Mouse (Mus musculus): Measurements from ENCODE around the gene Serpinb2. TPM values are rescaled to one million over a fixed set of nuclear protein-coding genes. Genes with fewer than 3 reads are reported as not detected.

Serpinb2 gene
- polyA plus RNA-seq (2014; fragmentation: Nextera tagmentation; extraction: Ambion mirVana) = 0.18 and 0.47 TPM in 2 replicates

- Histone ChIP-seq H3K4me3 (ENCODE audit: low read depth, low read length) (no peak within 1 kb of the TSS), H3K9ac (replicated peaks; ENCODE audit: low read length) (no peak within 1 kb of the TSS), H3K4me2 (ENCODE audit: low read depth, low read length) (no peak within 1 kb of the TSS), H3K27me3 (ENCODE audit: control insufficient read depth, insufficient read depth, low read length) (no peaks in the 10 kb centered on the region), H3K36me3 (replicated peaks; ENCODE audit: control insufficient read depth, insufficient read depth, low read depth, low read length) (no peaks in the 10 kb centered on the region), H3K4me1 (ENCODE audit: control insufficient read depth, insufficient read depth, low read length) (no peaks in the 10 kb centered on the region), H3K9me3 (replicated peaks; ENCODE audit: control insufficient read depth, low read length) (no peaks in the 10 kb centered on the region), H3K27ac (replicated peaks; ENCODE audit: low read depth, low read length) (no peak within 1 kb of the TSS)
- WGBS = 65% methylated on average over 5 of the region's 5 CpGs
- ATAC-seq (replicated peaks; ENCODE audit: insufficient number of reproducible peaks, low FRiP score, low TSS enrichment, low read depth) (no peak), DNase-seq (ENCODE audit: low spot score) (no peak)
Measured at GRCm38 (mm10) chr1:107511252-107511651, at the start of gene Serpinb2. TSS of gene Serpinb2 (plus strand) at chr1:107511423.

GRCm38 (mm10) chr1:107479909-107480308, 31.3 kb upstream of the Serpinb2 start:
- H3K36me3 ChIP-seq (replicated peaks; ENCODE audit: control insufficient read depth, insufficient read depth, low read depth, low read length) = no peaks in the 10 kb centered on the region
- no peak overlapping the region for H3K4me2 ChIP-seq (ENCODE audit: low read depth, low read length)
- ATAC-seq (replicated peaks; ENCODE audit: insufficient number of reproducible peaks, low FRiP score, low TSS enrichment, low read depth) (no peak), DNase-seq (ENCODE audit: low spot score) (no peak)
- H3K4me1 ChIP-seq (ENCODE audit: control insufficient read depth, insufficient read depth, low read length) = no peaks in the 10 kb centered on the region
- no peaks in the 10 kb centered on the region for H3K27me3 ChIP-seq (ENCODE audit: control insufficient read depth, insufficient read depth, low read length)
- no peaks in the 10 kb centered on the region for H3K9me3 ChIP-seq (replicated peaks; ENCODE audit: control insufficient read depth, low read length)
- H3K27ac ChIP-seq (replicated peaks; ENCODE audit: low read depth, low read length) = no peak overlapping the region
- H3K9ac ChIP-seq (replicated peaks; ENCODE audit: low read length) = no peak overlapping the region
- H3K4me3 ChIP-seq (ENCODE audit: low read depth, low read length) = no peak overlapping the region

DNA sequence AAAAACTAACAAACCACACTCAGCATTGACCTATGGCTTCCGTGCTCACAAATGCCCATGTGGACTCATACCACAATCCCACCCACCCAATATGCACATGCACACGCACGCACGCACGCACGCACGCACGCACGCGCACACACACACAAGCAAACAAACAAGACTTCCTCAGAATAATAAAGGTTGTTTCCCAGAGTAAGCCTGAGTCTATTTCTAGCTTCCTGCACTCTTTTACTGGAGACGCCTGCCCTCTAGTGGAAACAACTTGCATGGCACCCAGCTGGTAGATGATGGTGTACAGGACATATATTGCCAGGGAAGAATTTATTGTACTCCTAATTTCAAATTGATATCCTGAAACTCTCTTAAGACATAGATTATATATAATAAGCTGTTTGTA, 29.8 kb upstream of the Serpinb2 start:
- ATAC-seq (replicated peaks; ENCODE audit: insufficient number of reproducible peaks, low FRiP score, low TSS enrichment, low read depth) (0 out of 2 replicates have a peak, but pooled peaks have one; percentile 67), DNase-seq (ENCODE audit: low spot score) (peak; percentile 87)
- Histone ChIP-seq H3K4me2 (ENCODE audit: low read depth, low read length) (peak overlapping the region; percentile 8; the same call in 1 of the 2 replicates), H3K27me3 (ENCODE audit: control insufficient read depth, insufficient read depth, low read length) (no peaks in the 10 kb centered on the region), H3K4me1 (ENCODE audit: control insufficient read depth, insufficient read depth, low read length) (no peaks in the 10 kb centered on the region), H3K27ac (replicated peaks; ENCODE audit: low read depth, low read length) (no peak overlapping the region), H3K36me3 (replicated peaks; ENCODE audit: control insufficient read depth, insufficient read depth, low read depth, low read length) (no peaks in the 10 kb centered on the region), H3K9me3 (replicated peaks; ENCODE audit: control insufficient read depth, low read length) (no peaks in the 10 kb centered on the region), H3K9ac (replicated peaks; ENCODE audit: low read length) (no peak overlapping the region), H3K4me3 (ENCODE audit: low read depth, low read length) (no peak overlapping the region)
- 19% methylated on average over 11 of the region's 11 CpGs for WGBS

GRCm38 (mm10) chr1:107489577-107489976, 21.6 kb upstream of the Serpinb2 start:
- H3K4me1 ChIP-seq (ENCODE audit: control insufficient read depth, insufficient read depth, low read length) = no peaks in the 10 kb centered on the region
- H3K4me2 ChIP-seq (ENCODE audit: low read depth, low read length) = no peak overlapping the region
- H3K27ac ChIP-seq (replicated peaks; ENCODE audit: low read depth, low read length) = no peak overlapping the region
- DNase-seq (ENCODE audit: low spot score) = peak; percentile 18
- H3K9me3 ChIP-seq (replicated peaks; ENCODE audit: control insufficient read depth, low read length) = no peaks in the 10 kb centered on the region
- no peaks in the 10 kb centered on the region for H3K36me3 ChIP-seq (replicated peaks; ENCODE audit: control insufficient read depth, insufficient read depth, low read depth, low read length)
- H3K27me3 ChIP-seq (ENCODE audit: control insufficient read depth, insufficient read depth, low read length) = no peaks in the 10 kb centered on the region
- ATAC-seq (replicated peaks; ENCODE audit: insufficient number of reproducible peaks, low FRiP score, low TSS enrichment, low read depth) = no peak
- WGBS = 47% methylated on average over 8 of the region's 8 CpGs
- H3K4me3 ChIP-seq (ENCODE audit: low read depth, low read length) = no peak overlapping the region
- no peak overlapping the region for H3K9ac ChIP-seq (replicated peaks; ENCODE audit: low read length)

GRCm38 (mm10) chr1:107496789-107497188, 14.4 kb upstream of the Serpinb2 start:
- no peak for ATAC-seq (replicated peaks; ENCODE audit: insufficient number of reproducible peaks, low FRiP score, low TSS enrichment, low read depth)
- Histone ChIP-seq H3K4me3 (ENCODE audit: low read depth, low read length) (no peak overlapping the region), H3K27me3 (ENCODE audit: control insufficient read depth, insufficient read depth, low read length) (no peaks in the 10 kb centered on the region), H3K4me1 (ENCODE audit: control insufficient read depth, insufficient read depth, low read length) (no peaks in the 10 kb centered on the region), H3K27ac (replicated peaks; ENCODE audit: low read depth, low read length) (no peak overlapping the region), H3K9ac (replicated peaks; ENCODE audit: low read length) (no peak overlapping the region), H3K9me3 (replicated peaks; ENCODE audit: control insufficient read depth, low read length) (no peaks in the 10 kb centered on the region), H3K36me3 (replicated peaks; ENCODE audit: control insufficient read depth, insufficient read depth, low read depth, low read length) (no peaks in the 10 kb centered on the region), H3K4me2 (ENCODE audit: low read depth, low read length) (no peak overlapping the region)
- no peak for DNase-seq (ENCODE audit: low spot score)
- 70% methylated on average over 2 of the region's 2 CpGs for WGBS

GRCm38 (mm10) chr1:107502025-107502424, 9.2 kb upstream of the Serpinb2 start:
- Histone ChIP-seq H3K9ac (replicated peaks; ENCODE audit: low read length) (no peak overlapping the region), H3K4me3 (ENCODE audit: low read depth, low read length) (no peak overlapping the region), H3K4me1 (ENCODE audit: control insufficient read depth, insufficient read depth, low read length) (no peaks in the 10 kb centered on the region), H3K36me3 (replicated peaks; ENCODE audit: control insufficient read depth, insufficient read depth, low read depth, low read length) (no peaks in the 10 kb centered on the region), H3K9me3 (replicated peaks; ENCODE audit: control insufficient read depth, low read length) (no peaks in the 10 kb centered on the region), H3K27ac (replicated peaks; ENCODE audit: low read depth, low read length) (no peak overlapping the region), H3K27me3 (ENCODE audit: control insufficient read depth, insufficient read depth, low read length) (no peaks in the 10 kb centered on the region), H3K4me2 (ENCODE audit: low read depth, low read length) (no peak overlapping the region)
- ATAC-seq (replicated peaks; ENCODE audit: insufficient number of reproducible peaks, low FRiP score, low TSS enrichment, low read depth) (no peak), DNase-seq (ENCODE audit: low spot score) (no peak)

GRCm38 (mm10) chr1:107503294-107503693, 7.9 kb upstream of the Serpinb2 start:
- H3K36me3 ChIP-seq (replicated peaks; ENCODE audit: control insufficient read depth, insufficient read depth, low read depth, low read length) = no peaks in the 10 kb centered on the region
- H3K9me3 ChIP-seq (replicated peaks; ENCODE audit: control insufficient read depth, low read length) = no peaks in the 10 kb centered on the region
- WGBS = 74% methylated on average over 3 of the region's 3 CpGs
- no peak for ATAC-seq (replicated peaks; ENCODE audit: insufficient number of reproducible peaks, low FRiP score, low TSS enrichment, low read depth)
- no peak for DNase-seq (ENCODE audit: low spot score)
- H3K4me1 ChIP-seq (ENCODE audit: control insufficient read depth, insufficient read depth, low read length) = no peaks in the 10 kb centered on the region
- H3K27ac ChIP-seq (replicated peaks; ENCODE audit: low read depth, low read length) = no peak overlapping the region
- H3K4me3 ChIP-seq (ENCODE audit: low read depth, low read length) = no peak overlapping the region
- H3K9ac ChIP-seq (replicated peaks; ENCODE audit: low read length) = no peak overlapping the region
- no peaks in the 10 kb centered on the region for H3K27me3 ChIP-seq (ENCODE audit: control insufficient read depth, insufficient read depth, low read length)
- H3K4me2 ChIP-seq (ENCODE audit: low read depth, low read length) = no peak overlapping the region

DNA sequence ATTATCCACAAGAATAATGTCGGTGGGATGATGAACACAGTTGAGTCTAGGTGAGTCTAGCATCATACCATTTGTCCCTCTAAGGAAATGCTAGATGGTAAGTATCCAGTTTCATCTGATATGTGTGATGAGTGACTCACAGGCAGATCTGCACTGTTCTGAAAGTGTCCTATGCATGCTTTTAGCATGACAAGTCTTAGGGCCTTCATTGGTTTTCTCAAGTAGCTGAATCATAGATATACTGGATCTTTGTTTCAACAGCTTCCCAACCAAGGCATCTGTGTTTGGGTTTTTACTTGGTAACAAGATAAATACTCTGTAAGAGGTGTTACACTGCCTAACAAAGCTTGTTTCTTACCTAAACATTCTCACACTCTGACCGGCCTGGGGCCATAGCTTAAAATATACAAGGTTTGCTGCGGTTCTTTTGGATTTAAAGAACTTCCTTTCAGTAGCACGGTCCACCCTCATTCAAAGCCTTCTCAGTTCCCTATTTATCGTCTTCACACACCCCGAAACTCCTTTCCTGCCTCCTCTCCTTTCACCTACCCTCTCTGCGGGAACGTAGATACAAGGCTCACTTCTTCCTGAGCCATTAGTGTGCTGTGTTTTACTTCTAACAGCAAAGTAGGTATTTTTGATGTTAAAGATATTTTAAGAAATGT, 5.2 kb upstream of the Serpinb2 start:
- no peak overlapping the region for H3K9ac ChIP-seq (replicated peaks; ENCODE audit: low read length)
- H3K4me2 ChIP-seq (ENCODE audit: low read depth, low read length) = no peak overlapping the region
- ATAC-seq (replicated peaks; ENCODE audit: insufficient number of reproducible peaks, low FRiP score, low TSS enrichment, low read depth) = no peak
- H3K9me3 ChIP-seq (replicated peaks; ENCODE audit: control insufficient read depth, low read length) = no peaks in the 10 kb centered on the region
- no peaks in the 10 kb centered on the region for H3K36me3 ChIP-seq (replicated peaks; ENCODE audit: control insufficient read depth, insufficient read depth, low read depth, low read length)
- H3K4me1 ChIP-seq (ENCODE audit: control insufficient read depth, insufficient read depth, low read length) = no peaks in the 10 kb centered on the region
- 64% methylated on average over 8 of the region's 8 CpGs for WGBS
- no peak overlapping the region for H3K4me3 ChIP-seq (ENCODE audit: low read depth, low read length)
- H3K27ac ChIP-seq (replicated peaks; ENCODE audit: low read depth, low read length) = no peak overlapping the region
- no peak for DNase-seq (ENCODE audit: low spot score)
- H3K27me3 ChIP-seq (ENCODE audit: control insufficient read depth, insufficient read depth, low read length) = no peaks in the 10 kb centered on the region
